Mouse (Mus musculus) heart, postnatal 10 days (tissue): Measurements from ENCODE around the gene Gm20388. TPM values are rescaled to one million over a fixed set of nuclear protein-coding genes. Genes with fewer than 3 reads are reported as not detected.
"Not testable (repeated sequence)": the region's sequence is repeated elsewhere in the genome, so short reads cannot be mapped to it uniquely, and the experiment has no call there.

Experiments used
- DNase-seq, 2 experiments: peaks; one replicate each; pipeline ENCODE4 v3.0.0; 2021
- intact Hi-C: fragments of 180-260 bp; cut with DNase I; formaldehyde crosslinking; loops from one replicate; pipeline ENCODE4 v1.15.1; 2025
- total RNA-seq, 2 experiments: library from RNA; stranded (reverse); gene quantifications; 2 replicates each; pipeline ENCODE4 v1.2.3; 2021

Gm20388 gene
- total RNA-seq, 2 experiments from 2014 or later = 2.0 to 2.2 TPM

- peak; percentile 58 to 64 for DNase-seq
- intact Hi-C loops = loop anchor here (2.0 kb wide), 1 partner anchor 19 kb away; no protein-coding TSS in a partner anchor
Measured at GRCm38 (mm10) chr8:123181391-123181790, 3270.8 kb downstream of the Gm20388 start.

- intact Hi-C loops = no loop called here
Measured at GRCm38 (mm10) chr8:123185566-123186409, 3275.1 kb downstream of the Gm20388 start, which contains the start of gene Dpep1. Gene Dpep1, plus strand, starts transcription at chr8:123186242.

GRCm38 (mm10) chr8:123188006-123188405, 3277.4 kb downstream of the Gm20388 start:
- DNase-seq = no peak
- intact Hi-C loops = no loop called here

More at GRCm38 (mm10) chr8:123185566-123186409, 3275.1 kb downstream of the Gm20388 start, which contains the start of gene Dpep1:
- DNase-seq = peak; percentile 69 to 70

GRCm38 (mm10) chr8:123188841-123189240, 3278.2 kb downstream of the Gm20388 start:
- no peak for DNase-seq
- intact Hi-C loops = no loop called here

- intact Hi-C loops = loop anchor here (1.0 to 10.0 kb wide), 3 partner anchors 45 to 576 kb away; partner anchors contain the start of genes Galns and Trappc2l
- DNase-seq = peak; percentile 81 to 90
Measured at GRCm38 (mm10) chr8:123190678-123191077, 3280.0 kb downstream of the Gm20388 start.

- intact Hi-C loops = loop anchor here (10.0 kb wide), 2 partner anchors 287 to 577 kb away; partner anchors contain the start of genes Galns and Trappc2l
- no peak for DNase-seq
Measured at GRCm38 (mm10) chr8:123191908-123192307, 3281.3 kb downstream of the Gm20388 start.

- intact Hi-C loops = loop anchor here (10.0 kb wide), 2 partner anchors 289 to 579 kb away; partner anchors contain the start of genes Galns and Trappc2l
- no peak for DNase-seq
Measured at GRCm38 (mm10) chr8:123193771-123194170, 3283.1 kb downstream of the Gm20388 start.

GRCm38 (mm10) chr8:123197016-123197415, 3286.4 kb downstream of the Gm20388 start:
- intact Hi-C loops = loop anchor here (5.0 to 10.0 kb wide), 3 partner anchors 292 to 582 kb away; partner anchors contain the start of genes Galns and Trappc2l

GRCm38 (mm10) chr8:123199864-123200263, 3289.2 kb downstream of the Gm20388 start:
- DNase-seq = no peak
- intact Hi-C loops = loop anchor here (5.0 to 10.0 kb wide), 3 partner anchors 295 to 585 kb away; partner anchors contain the start of genes Galns and Trappc2l

More at GRCm38 (mm10) chr8:123197016-123197415, 3286.4 kb downstream of the Gm20388 start:
- DNase-seq = not testable (repeated sequence)

- intact Hi-C loops = loop anchor here (2.0 kb wide), 1 partner anchor 95 kb away; no protein-coding TSS in a partner anchor
- DNase-seq = peak; percentile 77 to 86
Measured at GRCm38 (mm10) chr8:123202288-123202687, 3291.6 kb downstream of the Gm20388 start.

GRCm38 (mm10) chr8:123203571-123203970, 3292.9 kb downstream of the Gm20388 start:
- intact Hi-C loops = loop anchor here (2.0 kb wide), 1 partner anchor 97 kb away; no protein-coding TSS in a partner anchor
- no peak for DNase-seq

GRCm38 (mm10) chr8:123211876-123212275, 3301.2 kb downstream of the Gm20388 start:
- intact Hi-C loops = loop anchor here (5.0 to 10.0 kb wide), 2 partner anchors 40 to 737 kb away; partner anchors contain the start of genes Ctu2, Rnf166, Vps9d1 and Zfp276

GRCm38 (mm10) chr8:123212321-123213117, 3301.9 kb downstream of the Gm20388 start, which contains the start of the genes Chmp1a and Spata33:
Gene Chmp1a, minus strand, starts transcription at chr8:123212763.
Gene Spata33, plus strand, starts transcription at chr8:123212832.
- DNase-seq = peak; percentile 93

More at GRCm38 (mm10) chr8:123211876-123212275, 3301.2 kb downstream of the Gm20388 start:
- no peak for DNase-seq

GRCm38 (mm10) chr8:123213118-123213772, 3302.6 kb downstream of the Gm20388 start:
- intact Hi-C loops = loop anchor here (5.0 to 10.0 kb wide), 2 partner anchors 39 to 738 kb away; partner anchors contain the start of genes Ctu2, Rnf166, Vps9d1 and Zfp276
- peak in 1 of 2 experiments; percentile 36 for DNase-seq

More at GRCm38 (mm10) chr8:123212321-123213117, 3301.9 kb downstream of the Gm20388 start, which contains the start of the genes Chmp1a and Spata33:
- intact Hi-C loops = loop anchor here (5.0 to 10.0 kb wide), 2 partner anchors 40 to 738 kb away; partner anchors contain the start of genes Ctu2, Rnf166, Vps9d1 and Zfp276

- intact Hi-C loops = loop anchor here (10.0 kb wide), 1 partner anchor 741 kb away; the partner anchor contains the start of genes Ctu2 and Rnf166
- peak; percentile 66 to 79 for DNase-seq
Measured at GRCm38 (mm10) chr8:123215430-123215829, 3304.8 kb downstream of the Gm20388 start.

GRCm38 (mm10) chr8:123220917-123221316, 3310.3 kb downstream of the Gm20388 start:
- no peak for DNase-seq
- intact Hi-C loops = no loop called here

GRCm38 (mm10) chr8:123224278-123225266, 3313.9 kb downstream of the Gm20388 start, which contains the start of gene Cdk10:
Gene Cdk10, plus strand, starts transcription at chr8:123224842.
- intact Hi-C loops = no loop called here
- peak; percentile 95 to 98 for DNase-seq

GRCm38 (mm10) chr8:123228416-123228815, 3317.8 kb downstream of the Gm20388 start:
- no peak for DNase-seq
- intact Hi-C loops = no loop called here
